Mouse (Mus musculus) heart, postnatal 0 days (tissue): ENCODE measurements at regions not wholly inside any gene's neighbourhood (a gene's known extent, or its start where the extent isn't known, plus 50 kb on each side); places are given as distances from the start of the nearest gene placed in this dataset.

ENCODE experiments used
- ATAC-seq: fragments of 200-750 bp; cut with Nextera tagmentation; 2 replicates; pipeline ENCODE4 v1.8.0; 2017; ENCODE audit warnings: low read depth, moderate number of reproducible peaks, moderate library complexity; ENCODE audit not compliant: insufficient read depth
- DNase-seq: peaks from one replicate; pipeline ENCODE4 v3.0.0-alpha.2; 2016; ENCODE audit warnings: low spot score
- H3K27ac ChIP-seq: fragments of 300-500 bp; sonication (generic); 2 replicates; pipeline ENCODE4 v1.5.1; 2014; ENCODE audit warnings: low read depth, mild to moderate bottlenecking
- H3K27me3 ChIP-seq: fragments of 300-500 bp; sonication (generic); 2 replicates; pipeline ENCODE4 v1.6.1; 2014; ENCODE audit warnings: low read length, mixed read lengths; ENCODE audit not compliant: control insufficient read depth, insufficient read depth
- H3K36me3 ChIP-seq: fragments of 300-500 bp; sonication (generic); replicated peaks from 2 replicates; pipeline ENCODE4 v1.6.1; 2014; ENCODE audit warnings: low read length, mixed read lengths; ENCODE audit not compliant: control insufficient read depth, insufficient read depth
- H3K4me1 ChIP-seq: fragments of 300-500 bp; sonication (generic); 2 replicates; pipeline ENCODE4 v1.6.1; 2014; ENCODE audit warnings: antibody characterized with exemption; ENCODE audit not compliant: control insufficient read depth, insufficient read depth
- H3K4me2 ChIP-seq: fragments of 300-500 bp; sonication (generic); 2 replicates; pipeline ENCODE4 v1.6.1; 2014; ENCODE audit warnings: low read depth, mild to moderate bottlenecking, low read length, moderate library complexity
- H3K4me3 ChIP-seq: fragments of 300-500 bp; sonication (generic); 2 replicates; pipeline ENCODE4 v1.5.1; 2014; ENCODE audit warnings: low read depth, low read length
- H3K9ac ChIP-seq: fragments of 300-500 bp; sonication (generic); replicated peaks from 2 replicates; pipeline ENCODE4 v1.6.1; 2014; ENCODE audit warnings: low read depth, low read length, mixed read lengths
- H3K9me3 ChIP-seq: fragments of 300-500 bp; sonication (generic); replicated peaks from 2 replicates; pipeline ENCODE4 v1.6.1; 2016; ENCODE audit warnings: low read length; ENCODE audit not compliant: control insufficient read depth
- CTCF ChIP-seq: IDR thresholded peaks from 2 replicates; pipeline ENCODE4 v1.5.1; 2016; ENCODE audit warnings: antibody characterized with exemption, control low read depth, low read depth
- EP300 ChIP-seq: IDR thresholded peaks from 2 replicates; pipeline ENCODE4 v1.6.1; 2016; ENCODE audit warnings: antibody characterized with exemption, low read depth
- WGBS: fragments of 180-500 bp; shearing (Covaris S2); extraction: QIAGEN DNeasy Blood & Tissue Kit; methylation state at CpG from one replicate; pipeline ENCODE4 v1.1.7; 2014; 5-methylcytosine and 5-hydroxymethylcytosine counted together

GRCm38 (mm10) chr12:54400084-54400483 lies 196.4 kb upstream of the Egln3 start:
- no peak overlapping the region for H3K4me3 ChIP-seq
- no peaks in the 10 kb centered on the region for H3K36me3 ChIP-seq
- 88% methylated on average over 5 of the region's 5 CpGs for WGBS
- no peak overlapping the region for H3K9ac ChIP-seq
- no peak for ATAC-seq
- H3K27me3 ChIP-seq: no peaks in the 10 kb centered on the region
- no peak for TF ChIP-seq CTCF
- TF ChIP-seq EP300: no peak
- peaks cover 14% of the 10 kb centered on the region; the same call in 1 of the 2 replicates for H3K4me1 ChIP-seq
- peak; percentile 3 for DNase-seq
- H3K27ac ChIP-seq: no peak overlapping the region
- H3K4me2 ChIP-seq: no peak overlapping the region
- H3K9me3 ChIP-seq: no peaks in the 10 kb centered on the region

GRCm38 (mm10) chr12:54398080-54398479 lies 194.4 kb upstream of the Egln3 start:
- Histone ChIP-seq H3K27ac (no peak overlapping the region), H3K9me3 (no peaks in the 10 kb centered on the region), H3K36me3 (no peaks in the 10 kb centered on the region), H3K4me2 (no peak overlapping the region), H3K4me3 (no peak overlapping the region), H3K27me3 (no peaks in the 10 kb centered on the region), H3K9ac (no peak overlapping the region), H3K4me1 (peaks cover 9% of the 10 kb centered on the region; the same call in 1 of the 2 replicates)
- no peak for ATAC-seq
- no peak for TF ChIP-seq EP300
- TF ChIP-seq CTCF: no peak
- DNase-seq: no peak
- 66% methylated on average over 6 of the region's 6 CpGs for WGBS

GRCm38 (mm10) chr12:54396952-54397351 lies 193.3 kb upstream of the Egln3 start:
- TF ChIP-seq EP300: no peak
- TF ChIP-seq CTCF: no peak
- DNase-seq (peak; percentile 12), ATAC-seq (no peak)
- Histone ChIP-seq H3K27ac (no peak overlapping the region), H3K9ac (no peak overlapping the region), H3K4me1 (peaks cover 6% of the 10 kb centered on the region; the same call in 1 of the 2 replicates), H3K4me2 (no peak overlapping the region), H3K4me3 (no peak overlapping the region), H3K27me3 (no peaks in the 10 kb centered on the region), H3K36me3 (no peaks in the 10 kb centered on the region), H3K9me3 (no peaks in the 10 kb centered on the region)

- ATAC-seq: no peak
- H3K4me3 ChIP-seq: no peak overlapping the region
- H3K4me1 ChIP-seq: no peaks in the 10 kb centered on the region; the same call in 1 of the 2 replicates
These were observed 192.7 kb upstream of the Egln3 start for GRCm38 (mm10) chr12:54396341-54396740.

GRCm38 (mm10) chr12:54385401-54385800 lies 181.7 kb upstream of the Egln3 start:
- H3K4me1 ChIP-seq: peaks cover 20% of the 10 kb centered on the region
- peak overlapping the region; percentile 87 for H3K27ac ChIP-seq
- no peak overlapping the region for H3K4me3 ChIP-seq
- WGBS: 23% methylated on average over 4 of the region's 4 CpGs
- H3K36me3 ChIP-seq: no peaks in the 10 kb centered on the region
- TF ChIP-seq EP300: no peak
- TF ChIP-seq CTCF: no peak
- ATAC-seq (peak; percentile 90), DNase-seq (peak; percentile 84)
- H3K9ac ChIP-seq: 0 out of 2 replicates have a peak overlapping the region, but pooled peaks have one; percentile 18
- no peaks in the 10 kb centered on the region for H3K9me3 ChIP-seq
- no peaks in the 10 kb centered on the region for H3K27me3 ChIP-seq
- no peak overlapping the region for H3K4me2 ChIP-seq

More at GRCm38 (mm10) chr12:54396341-54396740, 192.7 kb upstream of the Egln3 start:
- H3K36me3 ChIP-seq: no peaks in the 10 kb centered on the region
- H3K9me3 ChIP-seq: no peaks in the 10 kb centered on the region
- WGBS: 52% methylated on average over 5 of the region's 5 CpGs
- no peak overlapping the region for H3K27ac ChIP-seq
- no peak overlapping the region for H3K9ac ChIP-seq
- DNase-seq: peak; percentile 4
- TF ChIP-seq EP300 (no peak), CTCF (no peak)
- no peaks in the 10 kb centered on the region for H3K27me3 ChIP-seq
- H3K4me2 ChIP-seq: no peak overlapping the region

- TF ChIP-seq EP300 (no peak), CTCF (no peak)
- 38% methylated on average over 3 of the region's 3 CpGs for WGBS
- no peaks in the 10 kb centered on the region for H3K36me3 ChIP-seq
- no peaks in the 10 kb centered on the region for H3K27me3 ChIP-seq
- peaks cover 20% of the 10 kb centered on the region for H3K4me1 ChIP-seq
- DNase-seq (peak; percentile 34), ATAC-seq (no peak)
- H3K4me2 ChIP-seq: no peak overlapping the region
- no peak overlapping the region for H3K27ac ChIP-seq
- H3K4me3 ChIP-seq: no peak overlapping the region
- H3K9me3 ChIP-seq: no peaks in the 10 kb centered on the region
- H3K9ac ChIP-seq: no peak overlapping the region
These were observed 180.5 kb upstream of the Egln3 start for GRCm38 (mm10) chr12:54384116-54384515.
